Mouse (Mus musculus): ENCODE measurements around the gene D930007J09Rik.

The D930007J09Rik gene

DNA sequence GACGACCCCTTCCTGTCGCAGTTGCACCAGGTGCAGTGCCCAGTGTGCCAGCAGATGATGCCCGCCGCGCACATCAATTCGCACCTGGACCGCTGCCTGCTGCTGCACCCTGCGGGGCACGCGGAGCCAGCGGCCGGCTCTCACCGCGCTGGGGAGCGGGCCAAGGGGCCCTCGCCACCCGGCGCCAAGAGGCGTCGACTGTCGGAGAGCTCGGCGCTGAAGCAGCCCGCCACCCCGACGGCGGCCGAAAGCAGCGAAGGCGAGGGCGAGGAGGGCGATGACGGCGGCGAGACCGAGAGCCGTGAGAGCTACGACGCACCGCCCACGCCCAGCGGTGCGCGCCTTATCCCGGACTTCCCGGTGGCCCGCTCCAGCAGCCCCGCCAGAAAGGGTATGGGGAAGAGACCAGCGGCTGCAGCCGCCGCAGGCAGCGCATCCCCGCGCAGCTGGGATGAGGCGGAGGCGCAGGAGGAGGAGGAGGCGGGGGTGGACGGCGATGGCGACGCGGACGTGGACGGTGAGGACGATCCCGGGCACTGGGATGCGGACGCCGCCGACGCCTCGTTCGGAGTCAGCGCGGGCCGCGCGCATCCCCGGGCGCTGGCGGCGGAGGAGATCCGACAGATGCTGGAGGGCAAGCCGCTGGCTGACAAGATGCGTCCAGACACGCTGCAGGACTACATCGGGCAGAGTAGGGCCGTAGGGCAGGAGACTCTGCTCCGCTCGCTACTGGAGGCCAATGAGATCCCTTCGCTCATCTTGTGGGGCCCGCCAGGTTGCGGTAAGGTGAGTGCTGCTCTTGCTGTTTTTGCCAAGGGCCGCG is at the start of gene D930007J09Rik:
Gene D930007J09Rik (minus strand): TSS at position 591 of the 823 bp plus-strand sequence.
- DNase-seq: peak; percentile 40

DNA sequence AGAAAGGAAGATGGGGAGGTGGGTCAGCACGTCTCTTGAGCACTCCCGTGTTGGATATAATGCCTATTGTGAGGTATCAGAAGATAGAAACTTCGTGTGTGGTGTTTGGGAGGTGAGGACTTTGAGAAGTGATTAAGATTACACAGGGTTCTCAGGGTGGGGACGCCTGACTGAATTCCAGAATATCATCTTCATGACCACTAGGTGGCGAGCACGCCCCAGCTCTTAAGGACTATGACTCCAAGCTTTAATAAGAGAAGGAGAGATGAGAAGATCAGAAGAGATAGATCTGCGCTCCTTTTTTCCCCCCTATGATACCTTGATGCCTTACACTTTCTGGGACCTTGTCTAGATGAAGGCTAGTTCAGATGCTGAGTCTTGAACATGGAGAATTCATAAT is 49.3 kb upstream of the D930007J09Rik start:
- DNase-seq: peak; percentile 75

DNA sequence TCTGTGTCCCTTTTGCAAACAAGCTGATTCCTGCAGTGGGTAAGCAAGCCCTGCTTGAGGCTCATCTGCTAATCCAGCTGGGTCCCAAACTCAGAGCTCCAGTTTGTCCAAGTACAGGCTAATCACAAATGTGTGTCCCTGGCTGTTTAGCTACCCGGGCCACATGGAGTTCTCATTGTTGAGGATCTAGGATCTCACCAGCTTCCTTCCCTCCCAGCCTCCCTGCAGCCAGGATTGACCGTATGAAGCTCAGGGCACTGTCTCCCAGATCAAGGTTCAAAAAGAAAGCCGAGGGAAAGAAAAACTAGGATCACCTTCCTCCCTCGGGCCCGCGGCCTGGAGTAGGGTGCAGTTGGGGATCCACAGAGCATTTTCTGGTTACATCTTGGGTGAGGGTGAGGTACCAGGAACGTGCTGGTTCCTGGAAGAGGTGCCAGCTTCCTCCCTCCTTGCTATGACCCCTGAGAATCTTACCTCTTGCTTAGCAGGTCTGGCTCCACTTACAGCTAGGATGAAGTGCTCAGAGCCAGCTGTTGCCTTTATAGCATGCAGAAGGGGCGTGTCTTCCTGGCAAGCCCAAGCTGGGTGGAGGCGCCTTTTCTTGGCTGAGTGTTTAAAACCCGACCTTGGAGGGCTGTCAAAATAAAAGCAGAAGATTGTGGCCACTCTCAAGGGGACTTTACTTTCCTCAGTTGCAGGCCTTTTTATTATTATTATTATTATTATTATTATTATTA is 48.2 kb upstream of the D930007J09Rik start, which contains the start of gene Serpinb1a:
Gene Serpinb1a (minus strand): TSS at position 518 of the 737 bp plus-strand sequence.
- DNase-seq: peak; percentile 91

DNA sequence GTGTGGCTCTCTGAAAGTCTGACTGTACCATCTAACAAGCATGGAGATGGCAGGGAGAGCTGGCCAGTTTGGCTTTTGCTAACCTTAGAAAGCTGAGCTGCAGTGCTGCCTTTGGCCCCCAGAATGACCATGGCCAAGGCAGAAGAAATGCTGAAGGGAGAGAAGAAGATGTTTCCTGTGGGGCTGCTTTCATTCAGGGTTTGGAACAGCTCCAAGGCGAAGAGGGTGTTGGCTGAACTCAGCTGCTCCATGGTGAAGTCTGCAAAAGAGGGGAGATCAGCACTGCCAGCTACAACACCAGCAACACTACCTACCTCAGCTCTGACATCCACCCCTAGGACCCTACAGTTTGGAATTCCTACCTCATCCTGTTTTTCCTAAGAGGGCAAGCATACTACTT is 47.5 kb upstream of the D930007J09Rik start:
- no peak for DNase-seq

DNA sequence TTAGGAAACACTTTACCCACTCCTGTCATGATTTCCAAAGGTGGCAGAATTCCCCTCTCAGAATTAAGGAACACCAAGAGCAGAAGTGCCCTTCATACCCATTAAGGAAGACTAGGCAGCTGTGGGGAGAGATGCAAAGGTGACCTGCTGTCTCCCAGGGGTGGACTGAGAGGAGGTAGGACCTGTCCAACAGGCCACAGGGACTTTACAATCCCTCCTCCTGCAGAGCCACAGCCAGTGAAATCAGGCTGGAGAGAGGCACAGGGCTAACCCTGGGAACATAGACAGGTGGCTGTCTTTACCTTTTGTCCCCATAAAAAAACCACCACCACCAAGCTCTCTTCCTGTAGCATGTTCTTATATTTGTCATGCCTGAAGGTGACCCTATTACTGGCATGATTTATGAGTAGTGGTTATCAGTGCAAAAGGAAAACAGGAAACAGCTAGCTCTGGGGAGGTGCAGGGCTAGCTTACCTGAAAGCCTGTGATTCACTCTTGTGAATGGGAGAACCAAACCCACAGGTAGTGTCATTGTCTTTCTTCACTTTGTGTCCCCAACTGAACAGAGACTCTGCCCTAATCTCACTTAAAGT is 47.0 kb upstream of the D930007J09Rik start:
- DNase-seq: no peak

DNA sequence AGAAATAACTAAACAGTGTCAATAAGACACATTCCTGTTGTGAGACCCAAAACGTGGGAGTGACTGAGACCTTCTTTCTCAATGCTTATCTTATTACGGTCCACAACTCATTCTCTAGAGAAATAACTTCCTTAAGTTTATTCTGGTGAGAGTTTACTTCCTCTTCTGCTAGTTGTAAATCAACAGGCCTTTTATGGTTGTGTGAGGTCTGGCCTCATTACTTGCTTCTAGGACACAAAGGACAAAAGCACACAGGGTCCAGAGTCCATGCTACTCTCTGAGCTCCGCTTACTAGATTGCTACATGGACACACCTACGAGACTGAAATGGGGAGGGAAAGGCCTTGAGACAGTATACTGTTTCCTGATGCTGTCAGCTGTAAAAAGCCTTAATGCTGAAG is 46.4 kb upstream of the D930007J09Rik start:
- peak; percentile 30 for DNase-seq

DNA sequence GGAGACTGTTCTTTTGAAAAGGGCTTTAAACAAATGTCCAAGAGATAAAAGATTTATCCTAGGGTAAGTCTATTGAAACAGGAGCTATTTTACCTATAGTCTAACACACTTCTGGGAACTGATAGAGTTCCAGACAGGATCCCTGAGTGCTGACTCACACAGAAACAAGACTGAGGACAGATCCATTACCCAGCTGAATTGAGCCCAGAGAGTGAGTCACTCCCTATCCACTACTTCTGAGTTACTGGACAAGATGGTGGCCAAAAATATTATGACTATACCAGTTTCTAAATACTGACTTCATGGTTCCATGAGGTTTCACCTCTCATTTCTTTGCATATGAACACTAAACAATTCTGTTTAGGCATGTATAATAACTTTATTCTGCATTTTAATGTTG is 43.6 kb upstream of the D930007J09Rik start:
- no peak for DNase-seq

DNA sequence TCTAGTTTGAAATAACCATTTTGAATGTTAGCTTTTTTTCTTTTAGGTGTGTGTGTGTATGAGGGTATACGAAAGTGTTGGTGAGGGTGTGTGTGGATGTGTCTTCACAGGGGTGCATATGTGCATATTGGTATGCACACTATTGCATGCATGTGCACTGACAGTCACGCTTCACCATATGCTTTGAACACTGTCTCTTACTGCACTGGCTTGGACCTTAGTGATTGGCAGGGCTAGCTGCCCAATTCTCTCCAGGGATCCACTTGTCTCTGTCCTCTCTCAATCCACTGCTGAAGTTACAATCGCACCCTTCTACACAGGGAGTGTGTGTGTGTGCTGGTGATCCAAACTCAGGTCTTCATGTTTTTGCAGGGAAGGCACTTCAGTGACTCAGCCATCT is 38.7 kb upstream of the D930007J09Rik start:
- DNase-seq: no peak

DNA sequence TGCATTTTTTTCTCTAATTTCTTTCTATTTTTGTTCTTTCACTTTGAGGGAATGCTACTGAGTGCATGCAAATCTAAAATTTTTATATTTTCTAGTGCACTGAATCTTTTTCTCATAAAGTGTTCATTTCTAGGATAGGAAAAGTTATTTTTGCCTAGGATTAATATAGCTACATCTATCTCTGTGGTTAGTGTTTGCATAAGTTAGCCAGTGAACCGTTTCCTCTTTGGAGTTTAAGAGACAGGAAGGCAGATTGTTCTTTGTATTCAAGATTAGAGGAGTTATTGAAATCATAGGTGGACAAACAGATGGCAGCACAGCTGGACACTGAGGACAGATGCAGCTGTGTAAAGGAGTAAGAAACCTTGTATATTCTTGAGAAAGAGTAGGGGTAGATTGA is 36.7 kb upstream of the D930007J09Rik start:
- no peak for DNase-seq

DNA sequence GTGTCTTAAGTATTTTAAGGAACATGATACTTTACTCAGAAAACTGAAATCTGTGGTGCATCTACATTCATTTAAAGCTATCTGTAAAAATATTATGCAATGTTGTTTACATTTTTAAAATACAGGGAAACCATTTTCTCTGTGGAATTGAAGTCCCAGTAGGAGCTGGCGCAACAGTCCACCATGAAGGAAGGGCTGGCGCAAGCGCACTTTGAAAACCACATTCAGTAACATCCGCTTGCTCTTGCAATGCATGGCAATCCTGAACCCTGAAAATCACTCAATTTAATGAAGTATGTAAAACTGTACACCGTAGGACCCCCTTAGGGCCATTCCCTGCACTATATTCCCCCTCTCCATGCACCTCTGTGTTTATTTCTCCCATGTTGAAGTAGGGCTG is 31.9 kb upstream of the D930007J09Rik start:
- DNase-seq: peak; percentile 36

DNA sequence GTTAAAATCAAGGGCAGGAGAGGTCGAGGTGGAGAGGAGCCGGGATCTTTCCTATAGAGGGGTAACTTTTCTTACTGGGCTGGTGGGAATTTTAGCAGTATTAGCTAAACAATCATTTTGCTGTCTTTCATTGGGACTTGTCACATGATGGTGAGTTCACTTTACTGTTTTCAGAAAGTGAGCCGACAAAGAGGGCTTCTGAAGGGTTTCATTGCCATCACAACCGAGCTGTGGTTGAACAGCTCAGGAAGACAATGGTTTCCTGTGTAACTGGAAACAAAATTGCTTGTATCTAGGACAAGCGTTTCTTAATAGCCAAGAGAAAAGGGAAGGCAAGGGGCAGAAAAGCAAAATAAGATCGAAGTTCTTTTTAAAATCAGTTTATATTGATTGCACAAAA is 30.6 kb upstream of the D930007J09Rik start:
- peak; percentile 30 for DNase-seq

DNA sequence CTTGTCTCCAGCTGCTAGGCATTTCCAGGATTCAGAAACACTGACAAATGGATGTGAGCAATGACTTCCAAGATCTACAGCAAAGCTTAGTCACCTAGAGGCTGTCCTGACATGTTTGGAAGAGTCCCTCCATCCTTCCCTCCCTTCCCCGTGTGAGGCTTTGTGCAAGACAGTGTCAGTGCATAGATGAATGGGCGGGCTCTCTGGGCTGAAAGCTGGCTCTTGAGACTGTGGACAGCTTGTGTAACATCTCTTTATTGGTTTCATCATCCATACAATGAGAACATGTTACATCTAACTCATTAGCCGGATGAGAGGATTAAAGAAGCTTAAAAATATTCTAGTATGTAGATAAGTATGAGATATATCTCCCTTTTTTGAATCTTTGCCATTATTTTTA is 30.1 kb upstream of the D930007J09Rik start:
- peak; percentile 56 for DNase-seq

DNA sequence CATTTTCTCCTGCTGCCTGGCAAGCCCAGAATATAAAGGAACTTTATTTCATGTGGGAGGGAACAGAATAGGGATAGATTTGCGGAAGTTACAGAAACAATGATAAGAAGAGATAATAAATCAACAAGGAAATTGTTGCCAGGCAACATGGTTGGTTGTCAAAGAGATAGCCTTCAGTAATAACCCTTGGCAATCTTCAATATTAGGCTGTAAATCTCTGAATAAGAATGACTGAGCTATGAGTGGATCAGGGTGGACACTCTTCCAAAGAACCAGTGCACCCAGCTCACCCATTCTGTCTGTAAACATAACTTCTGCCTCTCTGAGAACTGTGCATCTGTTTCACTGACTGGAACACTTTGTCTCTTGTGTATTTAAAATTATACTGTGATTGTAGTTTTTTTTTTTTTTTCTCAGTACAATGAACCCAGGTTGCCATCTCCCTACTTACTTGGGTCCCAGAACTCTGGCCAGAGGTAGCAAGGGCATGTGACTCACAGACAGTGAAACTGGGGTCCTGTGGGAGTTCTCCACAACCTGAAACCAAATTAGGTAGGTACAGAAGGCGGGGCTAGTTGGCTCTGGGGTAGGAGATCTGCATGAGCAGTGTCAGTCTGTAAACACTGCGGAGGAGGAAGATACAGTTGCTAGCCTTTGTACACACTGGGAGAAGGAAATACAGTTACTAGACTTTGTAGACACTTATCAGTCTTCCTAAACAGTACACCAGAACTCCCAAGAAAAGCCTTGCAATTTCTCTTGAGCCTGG is 29.0 kb upstream of the D930007J09Rik start:
- DNase-seq: peak; percentile 63

DNA sequence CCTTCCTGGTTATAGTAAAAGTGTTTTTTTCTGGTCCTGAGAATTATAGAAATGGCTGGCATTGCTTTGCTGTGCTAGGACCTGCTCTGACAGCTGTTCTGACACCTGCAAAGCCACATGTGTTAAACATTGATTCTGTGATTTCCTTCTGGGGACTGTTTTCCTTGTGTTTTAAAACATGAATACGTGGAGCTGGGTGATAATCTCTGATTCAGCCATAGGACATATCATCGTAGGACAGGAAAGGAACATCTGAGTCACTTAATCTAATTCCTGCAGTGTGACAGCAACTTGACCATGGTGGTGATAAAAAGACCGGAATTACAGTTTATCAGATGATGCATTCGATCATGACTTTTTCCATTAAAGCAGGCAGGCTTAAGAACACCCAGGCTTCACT is 26.2 kb upstream of the D930007J09Rik start:
- DNase-seq: no peak

DNA sequence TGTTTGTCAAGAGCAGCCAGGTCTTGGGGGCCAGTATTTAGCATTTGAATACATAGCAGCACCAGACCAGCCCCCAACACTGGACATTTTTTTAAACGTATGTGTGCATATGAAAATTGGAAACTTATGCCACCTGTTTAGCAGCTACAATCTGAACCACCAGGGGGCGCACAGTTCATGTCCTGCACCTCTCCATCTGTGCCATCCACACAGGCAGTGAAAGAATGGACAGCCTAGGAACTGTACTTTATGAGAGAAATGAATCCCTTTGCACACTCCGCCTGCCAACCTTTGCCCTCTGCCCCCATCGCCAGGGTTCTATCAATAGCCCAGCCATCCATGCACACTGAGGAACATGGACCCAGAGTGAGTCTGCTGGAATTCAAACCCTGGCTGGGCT is 25.3 kb upstream of the D930007J09Rik start:
- DNase-seq: peak; percentile 84

DNA sequence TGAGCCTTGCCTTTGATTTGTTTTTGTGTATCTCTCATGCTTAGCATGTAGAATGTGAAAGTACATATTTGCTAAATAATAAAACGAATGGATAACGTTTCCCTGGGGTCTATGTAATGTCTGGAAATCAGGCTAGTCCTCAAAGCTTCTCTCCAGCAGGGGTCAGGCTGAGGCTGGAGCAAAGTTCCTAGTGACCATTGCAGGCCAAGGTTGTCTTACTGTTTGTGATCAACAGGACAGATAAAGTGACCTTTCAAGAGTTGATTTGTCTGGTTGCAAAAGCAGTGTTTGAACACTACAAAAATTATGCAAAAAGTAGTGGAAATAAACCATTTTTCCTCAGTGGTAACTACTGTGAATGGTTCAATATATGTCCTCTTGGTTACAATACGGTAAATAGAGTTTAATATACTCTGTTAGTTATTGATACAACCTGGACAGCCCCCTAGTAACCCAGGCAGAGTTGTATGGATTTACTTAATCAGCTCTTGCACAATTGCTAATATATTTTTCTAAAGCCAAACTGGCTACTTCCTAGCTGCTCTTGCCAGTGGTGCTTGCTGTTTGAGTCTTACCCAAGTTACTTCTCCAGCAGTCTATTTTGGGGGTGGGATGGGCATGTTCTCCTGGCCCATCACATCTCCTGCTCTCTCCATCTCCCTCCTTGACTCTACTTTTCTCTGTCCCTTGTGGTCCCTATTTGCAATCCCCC is 24.6 kb upstream of the D930007J09Rik start:
- DNase-seq: peak; percentile 43

DNA sequence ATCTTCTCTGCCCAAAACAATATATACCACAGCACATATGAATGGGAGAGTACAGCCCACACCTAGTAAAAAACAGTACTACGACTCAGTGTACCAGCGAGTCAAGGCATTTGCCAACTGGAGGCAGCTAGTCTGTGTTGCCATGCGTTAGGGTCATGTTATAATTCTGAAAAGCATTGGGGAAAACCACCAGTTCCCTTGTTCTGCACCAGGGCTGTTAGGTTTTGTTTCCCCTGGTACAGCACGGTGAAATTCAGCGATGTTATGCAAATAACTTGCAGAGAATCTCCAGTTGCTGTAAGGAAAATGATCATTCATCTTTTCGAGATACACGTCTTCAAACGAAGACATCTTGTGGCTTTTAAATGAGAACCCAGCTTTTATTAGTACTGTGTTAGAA is 22.9 kb upstream of the D930007J09Rik start:
- no peak for DNase-seq

DNA sequence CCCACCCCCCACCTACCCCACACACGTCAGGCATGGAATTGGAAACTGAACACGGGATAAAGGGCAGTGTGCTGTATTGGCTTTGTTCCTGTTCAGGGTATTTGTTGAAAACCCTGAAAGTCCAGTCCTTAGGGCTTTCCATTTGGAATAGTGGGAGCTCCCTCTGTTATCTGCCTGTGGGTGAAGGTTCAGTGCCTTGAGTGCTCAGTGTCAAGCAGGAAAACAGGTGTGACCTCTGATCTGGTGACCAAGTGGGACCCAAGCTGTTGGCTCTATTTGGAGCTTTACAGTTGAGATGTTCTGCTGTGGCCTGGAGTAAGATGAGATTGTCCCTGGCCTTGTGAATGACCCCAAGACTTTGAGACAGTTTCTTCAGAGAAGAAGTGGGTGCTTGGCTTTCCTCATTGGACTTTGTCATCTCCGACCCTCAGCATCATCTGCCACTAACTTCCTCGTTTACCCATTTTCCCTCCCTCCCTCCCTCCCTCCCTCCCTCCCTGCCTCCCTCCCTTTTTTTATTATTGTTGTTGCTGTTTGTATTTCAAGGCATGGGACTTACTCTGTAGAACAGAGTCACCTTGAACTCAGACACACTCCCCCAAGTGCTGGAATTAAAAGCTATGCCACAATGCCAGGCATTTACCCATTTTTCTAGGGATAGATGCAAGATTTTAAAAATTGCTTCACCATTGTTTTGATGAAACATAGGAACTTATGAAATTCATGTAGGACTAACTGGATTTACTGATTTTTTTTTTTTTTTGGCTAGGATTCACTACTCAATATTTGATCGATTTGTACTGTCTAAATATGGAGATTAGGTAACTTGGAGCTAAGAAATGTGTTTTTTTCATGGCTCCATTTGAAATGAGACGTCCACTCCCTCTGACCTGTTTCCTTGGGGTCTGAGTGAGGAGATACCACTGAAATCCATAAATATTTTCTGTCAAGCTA is 22.0 kb upstream of the D930007J09Rik start:
- DNase-seq: no peak

DNA sequence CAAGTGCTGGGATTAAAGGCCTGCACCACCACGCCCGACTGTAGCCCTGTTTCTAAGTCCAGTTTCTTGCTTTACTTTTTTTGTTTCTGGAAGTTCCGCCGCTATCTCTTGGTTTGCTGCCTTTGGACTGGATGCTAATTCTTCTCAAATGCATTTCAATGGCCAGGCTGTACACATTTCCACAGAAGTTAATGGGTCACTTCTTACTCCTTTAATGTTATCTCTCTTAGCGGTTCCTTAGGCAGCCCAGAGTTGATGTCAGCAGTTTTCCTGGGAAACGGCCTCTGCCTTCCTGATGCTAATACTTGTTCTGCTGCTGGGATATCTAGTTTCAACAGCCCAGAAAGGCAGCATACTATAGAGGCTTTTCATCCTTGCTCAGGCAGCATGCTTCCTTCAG is 20.5 kb upstream of the D930007J09Rik start:
- DNase-seq: no peak

DNA sequence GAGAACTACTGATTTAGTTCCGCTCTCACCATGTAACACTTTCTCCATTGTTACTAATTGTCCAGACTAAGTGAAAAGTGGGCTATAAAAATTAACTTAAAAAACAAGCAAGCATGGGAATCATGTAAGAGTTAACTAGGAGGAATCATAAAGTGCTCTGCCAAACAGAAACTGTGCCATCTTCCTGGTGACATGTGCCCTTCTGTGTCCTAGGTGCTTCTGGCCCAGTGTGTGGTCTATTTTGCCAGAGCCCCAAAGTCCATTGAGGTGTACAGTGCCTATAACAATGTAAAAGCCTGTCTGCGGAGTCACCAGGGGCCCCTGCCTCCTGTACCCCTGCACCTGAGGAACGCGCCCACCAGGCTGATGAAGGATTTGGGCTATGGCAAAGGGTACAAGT is 19.0 kb upstream of the D930007J09Rik start:
- DNase-seq: no peak

DNA sequence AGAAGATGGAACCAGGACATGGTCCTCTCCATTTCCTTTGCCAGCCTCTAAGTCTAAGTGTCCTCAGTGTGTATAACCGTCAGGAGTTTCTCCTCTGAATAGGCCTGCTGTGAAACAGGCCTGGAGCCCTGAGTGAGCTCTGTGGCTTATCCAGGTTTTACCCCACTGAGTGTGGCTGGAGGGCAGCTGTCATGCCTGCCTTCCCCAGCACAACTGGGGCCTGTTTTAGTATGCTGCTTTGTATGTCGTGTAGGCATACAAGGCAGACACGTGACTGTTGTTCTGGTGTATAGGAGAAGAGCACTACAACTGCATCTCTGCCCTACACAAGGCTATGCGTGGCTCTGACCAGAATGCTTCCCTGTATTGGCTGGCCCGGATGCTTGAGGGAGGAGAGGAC is 17.3 kb upstream of the D930007J09Rik start:
- DNase-seq: no peak
